26 mouse cellular contexts compared by ENCODE assay signal in genomic region chr5:32211011-32211410, GRCm38 (mm10). TPM values are rescaled to one million over a fixed set of nuclear protein-coding genes. Genes with fewer than 3 reads are reported as not detected.
"Had no signal": no experiment of that assay in that cellular context is flagged by ENCODE, and none has a peak within 500 bp of the region (broad histone marks: within the 10 kb centered on the region; RNA-seq: fewer than 3 reads in every experiment).

No protein-coding gene starts in this region.

- H3K9ac ChIP-seq: heart, embryonic 12.5 days; hindbrain, embryonic 12.5 days; hindbrain, embryonic 14.5 days; intestine, embryonic 15.5 days; kidney, embryonic 15.5 days; limb, embryonic 13.5 days; limb, embryonic 15.5 days; liver, embryonic 12.5 days; liver, embryonic 14.5 days had no signal

- H3K9me3 ChIP-seq: heart, embryonic 10.5 days; heart, embryonic 12.5 days; hindbrain, embryonic 10.5 days; hindbrain, embryonic 12.5 days; intestine, embryonic 15.5 days; kidney, embryonic 15.5 days; limb, embryonic 13.5 days; limb, embryonic 15.5 days; liver, embryonic 12.5 days had no signal

- H3K27me3 ChIP-seq: heart, embryonic 12.5 days; hindbrain, embryonic 12.5 days; intestine, embryonic 15.5 days; kidney, embryonic 15.5 days; limb, embryonic 13.5 days; limb, embryonic 15.5 days; liver, embryonic 12.5 days had no signal

- H3K4me3 ChIP-seq: heart, embryonic 10.5 days; heart, embryonic 12.5 days; hindbrain, embryonic 10.5 days; hindbrain, embryonic 12.5 days; intestine, embryonic 15.5 days; kidney, embryonic 15.5 days; limb, embryonic 13.5 days; limb, embryonic 15.5 days; liver, embryonic 12.5 days had no signal

- ATAC-seq: hindbrain, embryonic 16.5 days; intestine, embryonic 15.5 days; liver, embryonic 12.5 days had no signal

- H3K4me2 ChIP-seq: heart, embryonic 12.5 days; hindbrain, embryonic 12.5 days; hindbrain, embryonic 14.5 days; intestine, embryonic 15.5 days; kidney, embryonic 15.5 days; limb, embryonic 13.5 days; limb, embryonic 15.5 days; liver, embryonic 12.5 days had no signal

- DNase-seq: gastrocnemius, postnatal 14 days; heart, adult 18-20 months; heart, postnatal 10 days; heart, postnatal 4 days; kidney, adult 11 months; kidney, adult 2 months; kidney, adult 9 months; kidney, postnatal 14 days; kidney, postnatal 36 days; layer of hippocampus, adult 9-11 months; layer of hippocampus, postnatal 36 days; left cerebral cortex, postnatal 4 days had no signal

- H3K27ac ChIP-seq: heart, embryonic 10.5 days; hindbrain, embryonic 10.5 days; hindbrain, embryonic 12.5 days; hindbrain, embryonic 14.5 days; intestine, embryonic 15.5 days; kidney, embryonic 15.5 days; kidney, postnatal 0 days; limb, embryonic 13.5 days; limb, embryonic 15.5 days; liver, embryonic 12.5 days; liver, embryonic 14.5 days had no signal

- H3K4me1 ChIP-seq: hindbrain, embryonic 12.5 days; intestine, embryonic 15.5 days; limb, embryonic 13.5 days; limb, embryonic 15.5 days; liver, embryonic 12.5 days had no signal

- H3K36me3 ChIP-seq: heart, embryonic 10.5 days; heart, embryonic 12.5 days; hindbrain, embryonic 10.5 days; hindbrain, embryonic 12.5 days; intestine, embryonic 15.5 days; kidney, embryonic 15.5 days; limb, embryonic 13.5 days; limb, embryonic 15.5 days; liver, embryonic 12.5 days had no signal

RNA-seq across cellular contexts. Expression of gene Plb1, which starts 21.5 kb away (rescaled TPM):
- polyA plus RNA-seq: hindbrain, embryonic 14.5 days; limb, embryonic 11.5 days; liver, embryonic 12.5 days had no signal
